Mouse (Mus musculus) cortical plate, adult 2 months (tissue): ENCODE data around the gene Kif26b. TPM values are rescaled to one million over a fixed set of nuclear protein-coding genes. Genes with fewer than 3 reads are reported as not detected.

Experiments
- H3K27ac ChIP-seq: fragments of 200-500 bp; 2 replicates; pipeline ENCODE4 v1.5.1; 2012; ENCODE audit warnings: low read length, control low read depth, inconsistent platforms; ENCODE audit not compliant: insufficient read depth
- H3K4me1 ChIP-seq: fragments of 200-500 bp; 2 replicates; pipeline ENCODE4 v1.6.1; 2011; ENCODE audit warnings: low read length; ENCODE audit not compliant: control insufficient read depth, insufficient read depth
- H3K4me3 ChIP-seq: fragments of 200-500 bp; 2 replicates; pipeline ENCODE4 v1.5.1; 2011; ENCODE audit warnings: mild to moderate bottlenecking, low read length, control low read depth; ENCODE audit not compliant: insufficient read depth
- CTCF ChIP-seq: fragments of 200-500 bp; IDR thresholded peaks from 2 replicates; pipeline ENCODE4 v1.5.1; 2011; ENCODE audit warnings: mild to moderate bottlenecking, control low read depth, low read length; ENCODE audit not compliant: insufficient read depth; ENCODE audit errors: extremely low read depth
- POLR2A ChIP-seq: fragments of 200-500 bp; IDR thresholded peaks from 2 replicates; pipeline ENCODE4 v1.6.1; 2011; ENCODE audit warnings: mild to moderate bottlenecking, low read length, control low read depth; ENCODE audit not compliant: insufficient read depth; ENCODE audit errors: extremely low read depth
- polyA plus RNA-seq: library from polyadenylated mRNA; depleted of rRNA; stranded (reverse); fragments of >200 nt; gene quantifications from 2 replicates; pipeline ENCODE4 v1.2.3, GENCODE M21; 2012

Gene Kif26b
- polyA plus RNA-seq, 1 experiment = 1.9 TPM

- Histone ChIP-seq H3K4me3 (no peak overlapping the region), H3K4me1 (no peaks in the 10 kb centered on the region), H3K27ac (no peak overlapping the region)
- TF ChIP-seq POLR2A (no peak), CTCF (no peak)
These were observed 342.1 kb downstream of the Kif26b start for GRCm38 (mm10) chr1:178871055-178871454.

- no peaks in the 10 kb centered on the region for H3K4me1 ChIP-seq
- H3K4me3 ChIP-seq = no peak overlapping the region
- no peak for TF ChIP-seq CTCF
- no peak for TF ChIP-seq POLR2A
- H3K27ac ChIP-seq = no peak overlapping the region
These were observed 348.0 kb downstream of the Kif26b start for GRCm38 (mm10) chr1:178876926-178877325.

GRCm38 (mm10) chr1:178878676-178879075, 349.8 kb downstream of the Kif26b start:
- H3K4me1 ChIP-seq = no peaks in the 10 kb centered on the region
- no peak for TF ChIP-seq POLR2A
- TF ChIP-seq CTCF = no peak
- no peak overlapping the region for H3K4me3 ChIP-seq
- no peak overlapping the region for H3K27ac ChIP-seq

GRCm38 (mm10) chr1:178880905-178881304, 352.0 kb downstream of the Kif26b start:
- Histone ChIP-seq H3K27ac (no peak overlapping the region), H3K4me1 (no peaks in the 10 kb centered on the region), H3K4me3 (no peak overlapping the region)
- TF ChIP-seq CTCF = no peak
- TF ChIP-seq POLR2A = no peak

GRCm38 (mm10) chr1:178886671-178887070, 357.7 kb downstream of the Kif26b start:
- peaks cover 1% of the 10 kb centered on the region; the same call in 1 of the 2 replicates for H3K4me1 ChIP-seq
- TF ChIP-seq POLR2A = no peak
- TF ChIP-seq CTCF = no peak
- H3K27ac ChIP-seq = no peak overlapping the region

DNA sequence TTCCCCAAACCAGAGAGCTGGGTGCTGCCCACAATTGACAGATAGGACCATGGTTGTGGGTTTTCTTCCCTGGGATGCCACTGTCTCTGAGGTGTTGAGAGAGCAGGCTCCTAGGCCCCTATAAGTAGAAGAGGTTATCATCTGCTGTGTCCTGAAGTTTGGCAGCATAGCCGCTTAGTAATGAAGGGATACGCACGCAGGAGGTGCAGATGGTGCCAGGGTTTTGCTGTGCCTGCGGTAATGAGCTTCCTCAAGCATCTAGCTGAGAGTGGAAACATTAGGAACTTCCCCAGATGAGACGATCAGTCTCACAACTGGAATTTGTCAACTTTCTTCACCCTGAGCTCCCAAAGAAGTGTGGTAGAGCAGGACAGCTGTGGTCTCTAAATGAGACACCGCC, 363.5 kb downstream of the Kif26b start:
- Histone ChIP-seq H3K4me1 (no peaks in the 10 kb centered on the region; the same call in 1 of the 2 replicates), H3K4me3 (no peak overlapping the region), H3K27ac (no peak overlapping the region)
- TF ChIP-seq CTCF (no peak), POLR2A (no peak)

More at GRCm38 (mm10) chr1:178886671-178887070, 357.7 kb downstream of the Kif26b start:
- no peak overlapping the region for H3K4me3 ChIP-seq

- Histone ChIP-seq H3K27ac (no peak overlapping the region), H3K4me1 (no peaks in the 10 kb centered on the region; the same call in 1 of the 2 replicates), H3K4me3 (no peak overlapping the region)
- TF ChIP-seq POLR2A (no peak), CTCF (no peak)
These were observed 364.5 kb downstream of the Kif26b start for GRCm38 (mm10) chr1:178893229-178894080.

DNA sequence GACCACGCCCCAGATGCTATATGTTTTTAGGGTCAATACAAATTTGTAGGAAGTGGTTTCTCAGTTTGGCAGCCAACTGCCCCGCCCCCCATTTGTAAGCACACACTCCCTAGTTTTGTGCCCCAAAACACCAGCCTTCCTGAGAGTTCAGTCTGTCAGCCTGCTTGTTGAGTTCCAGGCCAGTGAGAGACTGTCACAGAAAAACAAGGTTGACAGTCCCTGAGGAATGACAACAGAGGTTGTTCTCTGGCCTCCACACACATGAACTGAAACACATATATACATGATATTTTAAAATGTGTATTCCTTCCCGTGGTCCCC, 365.1 kb downstream of the Kif26b start:
- no peaks in the 10 kb centered on the region; the same call in 1 of the 2 replicates for H3K4me1 ChIP-seq
- TF ChIP-seq CTCF (no peak), POLR2A (no peak)
- no peak overlapping the region for H3K27ac ChIP-seq
- H3K4me3 ChIP-seq = no peak overlapping the region

DNA sequence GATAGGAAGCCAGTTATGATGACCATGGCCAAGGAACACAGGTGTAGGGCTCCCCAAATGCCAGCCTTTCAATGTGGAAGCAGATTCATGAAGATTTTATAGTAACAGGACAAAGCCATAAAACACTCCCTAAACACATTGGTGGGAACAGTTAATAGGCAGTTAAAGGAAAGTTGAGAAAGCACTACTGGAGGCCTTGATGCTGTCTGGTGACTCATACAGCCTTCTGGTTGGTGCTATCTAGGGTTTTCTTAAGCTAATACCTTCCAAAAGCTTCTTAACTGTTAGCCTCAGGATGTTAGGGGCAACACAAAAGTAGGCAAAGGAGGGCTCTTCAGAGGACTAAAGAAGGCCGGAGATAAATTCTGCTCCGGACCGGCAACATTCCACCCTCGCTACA, 366.7 kb downstream of the Kif26b start:
- H3K27ac ChIP-seq = no peak overlapping the region
- TF ChIP-seq POLR2A (no peak), CTCF (no peak)

GRCm38 (mm10) chr1:178910951-178911350, 382.0 kb downstream of the Kif26b start:
- TF ChIP-seq CTCF (no peak), POLR2A (no peak)
- Histone ChIP-seq H3K27ac (no peak overlapping the region), H3K4me3 (no peak overlapping the region), H3K4me1 (0 out of 2 replicates have a peak, but pooled peaks cover 1% of the 10 kb centered on the region)

More for the DNA sequence above, 366.7 kb downstream of the Kif26b start:
- H3K4me3 ChIP-seq = no peak overlapping the region
- no peaks in the 10 kb centered on the region for H3K4me1 ChIP-seq
